Mouse (Mus musculus) lung, embryonic 14.5 days (tissue): ENCODE results near the gene Adam22. TPM values are rescaled to one million over a fixed set of nuclear protein-coding genes. Genes with fewer than 3 reads are reported as not detected.
A peak's percentile ranks its signal among the peaks of the same experiment; 100 is the strongest.
"Not testable (repeated sequence)": the region's sequence is repeated elsewhere in the genome, so short reads cannot be mapped to it uniquely, and the experiment has no call there.

Experiments used
- ATAC-seq: fragments of 200-750 bp; cut with Nextera tagmentation; 2 replicates; pipeline ENCODE4 v1.8.0; 2017; ENCODE audit warnings: mild to moderate bottlenecking, moderate TSS enrichment, moderate library complexity; ENCODE audit not compliant: insufficient read depth
- DNase-seq: peaks from one replicate; pipeline ENCODE4 v3.0.0-alpha.2; 2015
- H3K27ac ChIP-seq: fragments of 300-500 bp; sonication (generic); 2 replicates; pipeline ENCODE4 v1.5.1; 2014; ENCODE audit warnings: low read depth, mild to moderate bottlenecking, moderate library complexity
- H3K27me3 ChIP-seq: fragments of 300-500 bp; sonication (generic); 2 replicates; pipeline ENCODE4 v1.6.1; 2014; ENCODE audit warnings: low read length, control low read depth; ENCODE audit not compliant: insufficient read depth
- H3K36me3 ChIP-seq: fragments of 300-500 bp; sonication (generic); 2 replicates; pipeline ENCODE4 v1.6.1; 2014; ENCODE audit warnings: control low read depth; ENCODE audit not compliant: insufficient read depth
- H3K4me1 ChIP-seq: fragments of 300-500 bp; sonication (generic); 2 replicates; pipeline ENCODE4 v1.6.1; 2014; ENCODE audit warnings: antibody characterized with exemption, control low read depth; ENCODE audit not compliant: insufficient read depth
- H3K4me2 ChIP-seq: fragments of 300-500 bp; sonication (generic); 2 replicates; pipeline ENCODE4 v1.6.1; 2014; ENCODE audit warnings: mild to moderate bottlenecking
- H3K4me3 ChIP-seq: fragments of 300-500 bp; sonication (generic); 2 replicates; pipeline ENCODE4 v1.5.1; 2014; ENCODE audit warnings: low read depth, low read length
- H3K9ac ChIP-seq: fragments of 300-500 bp; sonication (generic); 2 replicates; pipeline ENCODE4 v1.6.1; 2014
- H3K9me3 ChIP-seq: fragments of 300-500 bp; sonication (generic); 2 replicates; pipeline ENCODE4 v1.6.1; 2016; ENCODE audit warnings: low read depth, low read length, control low read depth
- CTCF ChIP-seq: IDR thresholded peaks from 2 replicates; pipeline ENCODE4 v1.5.1; 2016; ENCODE audit warnings: antibody characterized with exemption, low read depth
- WGBS: fragments of 180-500 bp; shearing (Covaris S2); extraction: QIAGEN DNeasy Blood & Tissue Kit; methylation state at CpG from one replicate; pipeline ENCODE4 v1.1.7; 2014; 5-methylcytosine and 5-hydroxymethylcytosine counted together
- polyA plus RNA-seq: library from polyadenylated mRNA; unstranded; fragments of >200 nt; fragmentation: Nextera tagmentation; extraction: Ambion mirVana; gene quantifications from 2 replicates; pipeline ENCODE4 v1.2.1, GENCODE M21; 2014

Adam22 gene
- polyA plus RNA-seq, 1 experiment from 2014 or later, result 3.6 TPM

DNA sequence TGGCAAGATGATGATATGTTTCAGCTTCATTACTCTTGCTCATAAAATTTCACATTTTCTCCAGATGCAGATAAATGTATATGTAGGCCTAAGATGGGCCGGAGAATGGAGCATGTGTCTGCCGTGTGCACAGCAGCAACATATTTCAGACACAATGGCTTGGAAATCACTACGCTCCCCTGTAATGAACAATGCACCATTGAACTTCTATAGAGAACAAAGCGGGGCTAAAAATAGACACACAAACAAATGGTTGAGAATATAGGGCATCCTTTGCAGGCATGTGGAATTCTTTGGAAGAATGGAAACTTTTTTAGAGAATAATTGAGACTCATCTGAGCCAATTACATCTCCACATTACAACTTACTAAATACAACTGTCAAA is 143.6 kb downstream of the Adam22 start:
- Histone ChIP-seq H3K4me1 (no peaks in the 10 kb centered on the region), H3K27ac (no peak overlapping the region), H3K4me2 (no peak overlapping the region), H3K9me3 (no peaks in the 10 kb centered on the region), H3K36me3 (no peaks in the 10 kb centered on the region), H3K4me3 (no peak overlapping the region), H3K27me3 (no peaks in the 10 kb centered on the region), H3K9ac (no peak overlapping the region)
- DNase-seq (no peak), ATAC-seq (no peak)
- 78% methylated on average over 4 of the region's 4 CpGs for WGBS
- TF ChIP-seq CTCF, result no peak

DNA sequence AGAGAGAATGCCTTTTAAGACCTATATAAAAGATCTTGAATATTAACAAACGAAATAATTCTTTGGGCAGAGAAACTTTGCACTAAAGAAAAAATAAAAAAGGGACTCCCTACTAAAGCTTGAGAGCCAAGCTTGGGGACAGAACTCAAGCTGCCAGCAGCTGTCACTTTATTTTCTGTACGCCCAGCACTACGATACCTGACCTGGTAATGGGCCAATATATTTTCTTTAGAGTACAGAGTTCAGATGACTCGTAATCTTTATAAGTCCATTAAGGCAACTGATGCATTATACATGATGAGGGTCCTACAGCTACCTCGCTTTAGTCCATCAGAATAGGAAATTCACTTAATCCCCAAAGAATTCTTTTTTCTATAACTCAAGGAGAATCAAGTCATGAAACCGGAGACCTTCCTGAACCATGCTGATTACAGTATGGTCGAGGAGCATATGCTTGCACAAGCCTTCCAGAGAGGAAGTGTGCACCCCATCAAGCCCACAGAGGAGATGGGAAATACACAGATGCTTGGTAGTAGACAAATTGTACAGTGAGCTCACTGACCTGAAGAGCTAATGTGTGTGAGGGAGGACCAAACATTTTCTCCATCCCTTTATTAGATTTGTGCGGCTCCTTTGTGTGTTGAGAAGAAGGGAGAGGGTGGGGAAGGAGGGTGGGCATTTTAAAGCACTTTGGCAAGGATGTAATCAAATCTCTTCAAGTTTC is 144.2 kb downstream of the Adam22 start:
- no peak for TF ChIP-seq CTCF
- no peak overlapping the region for H3K9ac ChIP-seq
- no peak overlapping the region for H3K4me2 ChIP-seq
- no peaks in the 10 kb centered on the region for H3K36me3 ChIP-seq
- WGBS, result 84% methylated on average over 8 of the region's 8 CpGs
- no peak overlapping the region for H3K27ac ChIP-seq
- H3K4me1 ChIP-seq, result no peaks in the 10 kb centered on the region
- ATAC-seq, result no peak
- no peaks in the 10 kb centered on the region for H3K9me3 ChIP-seq
- no peak overlapping the region for H3K4me3 ChIP-seq
- DNase-seq, result no peak
- no peaks in the 10 kb centered on the region for H3K27me3 ChIP-seq

DNA sequence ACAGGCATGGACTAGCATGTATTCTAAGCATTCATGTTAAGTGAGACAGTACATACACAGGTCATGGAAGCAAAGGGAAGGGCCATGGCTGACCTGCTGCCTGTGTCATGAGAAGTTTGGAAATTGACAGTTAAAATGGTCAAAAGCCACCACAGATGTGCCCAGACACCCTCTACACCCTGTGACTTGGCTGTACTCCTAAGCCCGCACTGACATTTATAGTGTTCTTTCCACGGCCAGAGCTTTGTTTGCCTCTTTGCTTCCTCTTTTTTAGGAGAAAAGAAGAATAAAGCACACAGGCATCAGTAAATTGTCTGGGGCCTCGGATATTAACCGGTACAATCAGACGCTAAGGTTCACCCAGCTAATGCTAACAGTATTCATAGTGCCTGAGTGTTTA is 146.3 kb downstream of the Adam22 start:
- no peaks in the 10 kb centered on the region for H3K9me3 ChIP-seq

DNA sequence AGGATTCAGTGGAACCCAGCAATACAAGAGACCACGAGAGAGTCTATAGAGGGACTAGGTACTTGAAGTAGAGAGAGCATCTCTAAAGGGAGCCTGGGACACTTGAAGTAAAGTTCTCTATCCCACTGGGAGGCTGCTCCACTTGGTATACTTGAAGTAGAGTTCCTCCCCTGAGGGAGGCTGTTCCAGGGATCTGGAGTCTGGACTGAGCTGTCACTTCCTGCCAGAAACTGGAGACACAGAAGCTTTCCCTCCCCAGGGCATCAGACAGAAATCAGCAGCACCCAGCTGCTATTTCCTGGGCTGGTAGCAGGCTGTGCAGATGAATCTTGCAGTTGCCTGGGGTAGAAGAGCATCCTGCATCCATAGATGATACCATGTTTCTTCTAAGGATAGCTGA is 152.1 kb downstream of the Adam22 start:
- WGBS, result 68% methylated on average over 1 of the region's 1 CpGs
- Histone ChIP-seq H3K4me2 (no peak overlapping the region), H3K4me1 (no peaks in the 10 kb centered on the region), H3K4me3 (no peak overlapping the region), H3K9me3 (no peaks in the 10 kb centered on the region), H3K9ac (no peak overlapping the region), H3K27ac (no peak overlapping the region), H3K36me3 (no peaks in the 10 kb centered on the region), H3K27me3 (no peaks in the 10 kb centered on the region)
- TF ChIP-seq CTCF, result no peak
- ATAC-seq (no peak), DNase-seq (no peak)

More for the DNA sequence above, 146.3 kb downstream of the Adam22 start:
- H3K4me3 ChIP-seq, result no peak overlapping the region
- DNase-seq, result no peak
- WGBS, result 62% methylated on average over 5 of the region's 5 CpGs
- no peaks in the 10 kb centered on the region for H3K4me1 ChIP-seq
- no peaks in the 10 kb centered on the region for H3K27me3 ChIP-seq
- no peak overlapping the region for H3K27ac ChIP-seq
- no peak overlapping the region for H3K4me2 ChIP-seq
- TF ChIP-seq CTCF, result no peak
- H3K36me3 ChIP-seq, result no peaks in the 10 kb centered on the region
- no peak for ATAC-seq
- H3K9ac ChIP-seq, result no peak overlapping the region

DNA sequence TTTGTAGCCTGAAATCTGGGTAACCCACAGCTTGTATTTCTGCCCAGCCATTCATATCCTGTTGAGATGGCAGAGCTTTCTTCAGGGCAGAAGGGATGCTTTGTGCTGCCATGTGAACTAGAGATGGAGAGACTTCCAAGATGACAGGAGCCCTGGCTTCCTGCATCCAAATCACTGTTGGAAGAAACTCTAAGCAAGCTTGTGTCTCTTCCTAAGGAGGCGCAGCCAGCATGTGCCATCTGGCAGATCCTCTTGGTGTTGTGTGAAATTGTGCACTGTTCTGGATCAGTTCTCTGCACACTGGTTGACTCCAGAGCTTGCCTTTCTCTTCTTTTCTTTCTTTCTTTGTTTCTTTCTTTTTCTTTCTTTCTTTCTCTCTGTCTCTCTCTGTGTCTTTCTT is 183.0 kb downstream of the Adam22 start:
- H3K4me1 ChIP-seq, H3K9ac ChIP-seq, ATAC-seq, H3K9me3 ChIP-seq, H3K4me3 ChIP-seq, H3K4me2 ChIP-seq, DNase-seq, H3K36me3 ChIP-seq, H3K27ac ChIP-seq, H3K27me3 ChIP-seq: not testable (repeated sequence)
- WGBS, result 88% methylated on average over 1 of the region's 1 CpGs

DNA sequence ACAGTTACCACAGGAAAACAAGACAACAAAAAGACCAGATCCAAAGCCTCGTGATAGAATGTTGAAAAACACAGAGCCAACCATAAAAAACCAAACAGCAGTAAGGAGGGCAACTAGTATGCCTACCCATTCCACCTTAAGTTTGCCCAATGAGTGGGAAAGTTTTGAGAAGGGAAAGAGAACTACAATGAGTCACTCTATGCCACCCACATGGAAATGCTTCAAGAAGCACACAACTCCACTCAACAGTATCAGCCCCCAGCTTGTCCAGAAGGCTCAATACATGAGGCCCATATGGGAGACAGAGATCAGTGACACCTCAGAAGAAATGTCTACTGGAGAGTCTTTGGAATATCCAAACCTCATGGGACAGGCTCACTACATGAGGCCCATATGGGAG is 187.3 kb downstream of the Adam22 start:
- no peak for TF ChIP-seq CTCF
- ATAC-seq (no peak), DNase-seq (no peak)
- Histone ChIP-seq H3K9ac (no peak overlapping the region), H3K4me3 (no peak overlapping the region), H3K27me3 (no peaks in the 10 kb centered on the region), H3K4me2 (no peak overlapping the region), H3K27ac (no peak overlapping the region), H3K4me1 (no peaks in the 10 kb centered on the region), H3K9me3 (no peaks in the 10 kb centered on the region), H3K36me3 (no peaks in the 10 kb centered on the region)
- 67% methylated on average over 1 of the region's 1 CpGs for WGBS

DNA sequence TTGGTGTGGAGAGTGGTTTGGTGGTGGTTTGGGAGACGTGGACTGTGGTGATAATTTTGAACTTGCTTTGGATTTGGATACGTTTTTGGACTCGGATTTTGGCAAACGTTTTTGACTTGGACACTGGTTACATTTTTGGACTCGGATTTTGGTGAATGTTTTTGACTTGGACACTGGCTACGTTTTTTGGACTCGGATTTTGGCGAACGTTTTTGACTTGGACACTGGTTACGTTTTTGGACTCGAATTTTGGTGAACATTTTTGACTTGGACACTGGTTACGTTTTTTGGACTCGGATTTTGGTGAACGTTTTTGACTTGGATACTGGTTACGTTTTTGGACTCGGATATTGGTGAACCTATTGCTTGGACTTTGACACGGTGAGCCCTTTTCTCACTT is 189.8 kb downstream of the Adam22 start:
- H3K27ac ChIP-seq, result no peak overlapping the region
- ATAC-seq (no peak), DNase-seq (no peak)
- no peak overlapping the region for H3K4me2 ChIP-seq
- no peak for TF ChIP-seq CTCF
- H3K36me3 ChIP-seq, result no peaks in the 10 kb centered on the region
- H3K9ac ChIP-seq, result no peak overlapping the region
- no peaks in the 10 kb centered on the region for H3K27me3 ChIP-seq
- H3K9me3 ChIP-seq, result no peaks in the 10 kb centered on the region
- no peaks in the 10 kb centered on the region for H3K4me1 ChIP-seq
- H3K4me3 ChIP-seq, result no peak overlapping the region
- 83% methylated on average over 17 of the region's 17 CpGs for WGBS

DNA sequence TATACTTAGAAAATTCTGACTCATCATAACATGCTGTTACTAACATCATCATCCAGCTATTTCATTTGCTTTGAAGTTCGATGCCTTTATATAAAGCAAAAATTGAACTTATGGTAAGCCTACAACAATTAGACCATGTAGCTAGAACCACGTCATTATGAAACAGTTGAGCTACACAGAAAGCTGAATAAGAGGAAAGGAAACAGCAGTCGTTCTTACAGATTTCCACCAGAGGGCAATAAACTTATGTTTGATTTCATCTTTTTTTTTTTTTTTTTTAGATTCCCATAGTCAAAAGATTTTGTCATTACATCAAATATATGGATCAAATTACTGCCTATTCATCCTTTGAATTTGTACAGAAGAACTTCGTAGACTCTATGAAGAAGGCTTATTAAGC is 203.2 kb downstream of the Adam22 start:
- Histone ChIP-seq H3K9ac (no peak overlapping the region), H3K4me2 (no peak overlapping the region), H3K9me3 (no peaks in the 10 kb centered on the region), H3K27ac (no peak overlapping the region), H3K36me3 (no peaks in the 10 kb centered on the region), H3K4me1 (no peaks in the 10 kb centered on the region), H3K27me3 (no peaks in the 10 kb centered on the region), H3K4me3 (no peak overlapping the region)
- ATAC-seq, result no peak
- TF ChIP-seq CTCF, result peak; percentile 36
- peak; percentile 62 for DNase-seq
- 48% methylated on average over 4 of the region's 4 CpGs for WGBS
